Mouse (Mus musculus) testis, adult 2 months (tissue): ENCODE measurements at regions not wholly inside any gene's neighbourhood (a gene's known extent, or its start where the extent isn't known, plus 50 kb on each side); places are given as distances from the start of the nearest gene placed in this dataset.

Source experiments
- CTCF ChIP-seq: fragments of 200-500 bp; IDR thresholded peaks from 2 replicates; pipeline ENCODE4 v1.5.1; 2012; ENCODE audit warnings: low read depth, mild to moderate bottlenecking, inconsistent platforms, low read length, moderate library complexity; ENCODE audit not compliant: control insufficient read depth, insufficient read depth, insufficient replicate concordance
- POLR2A ChIP-seq: fragments of 200-500 bp; IDR thresholded peaks from 2 replicates; pipeline ENCODE4 v1.6.1; 2012; ENCODE audit warnings: low read depth, mild to moderate bottlenecking, inconsistent platforms, low read length, moderate library complexity; ENCODE audit not compliant: control insufficient read depth

- TF ChIP-seq POLR2A (no peak), CTCF (no peak)
Measured at GRCm38 (mm10) chr4:93555787-93556760, 220.8 kb upstream of the Tusc1 start.
